In genomic region chr17:17598355-17598754, GRCm38 (mm10) we compare ENCODE assay signal across 12 mouse cellular contexts.
"Had no signal": no experiment of that assay in that cellular context is flagged by ENCODE, and none has a peak within 500 bp of the region (broad histone marks: within the 10 kb centered on the region; RNA-seq: fewer than 3 reads in every experiment).

No protein-coding gene starts in this region.

- H3K4me1 ChIP-seq: midbrain, embryonic 10.5 days; neural tube, embryonic 12.5 days had no signal

- H3K4me2 ChIP-seq: limb, embryonic 13.5 days; midbrain, embryonic 15.5 days; neural tube, embryonic 12.5 days had no signal

- H3K9ac ChIP-seq: limb, embryonic 13.5 days; midbrain, embryonic 15.5 days; neural tube, embryonic 12.5 days had no signal

- H3K27me3 ChIP-seq: limb, embryonic 13.5 days; midbrain, embryonic 15.5 days; neural tube, embryonic 12.5 days had no signal

- H3K4me3 ChIP-seq: limb, embryonic 13.5 days; midbrain, embryonic 10.5 days; midbrain, embryonic 15.5 days; neural tube, embryonic 12.5 days had no signal

- ATAC-seq: midbrain, embryonic 15.5 days had no signal

- H3K36me3 ChIP-seq: limb, embryonic 13.5 days; midbrain, embryonic 10.5 days; midbrain, embryonic 15.5 days; neural tube, embryonic 12.5 days had no signal

- DNase-seq: kidney, adult 11 months; kidney, adult 9 months; kidney, postnatal 36 days; left cerebral cortex, postnatal 4 days; lung, adult 18-20 months; thymus, postnatal 25 days had no signal

- H3K9me3 ChIP-seq: limb, embryonic 13.5 days; midbrain, embryonic 10.5 days; midbrain, embryonic 15.5 days; neural tube, embryonic 12.5 days had no signal

- H3K27ac ChIP-seq: kidney, postnatal 0 days; limb, embryonic 13.5 days; midbrain, embryonic 10.5 days; midbrain, embryonic 15.5 days; neural tube, embryonic 12.5 days; stomach, postnatal 0 days had no signal
